Mouse (Mus musculus): ENCODE measurements at regions not wholly inside any gene's neighbourhood (a gene's known extent, or its start where the extent isn't known, plus 50 kb on each side); places are given as distances from the start of the nearest gene placed in this dataset.

DNA sequence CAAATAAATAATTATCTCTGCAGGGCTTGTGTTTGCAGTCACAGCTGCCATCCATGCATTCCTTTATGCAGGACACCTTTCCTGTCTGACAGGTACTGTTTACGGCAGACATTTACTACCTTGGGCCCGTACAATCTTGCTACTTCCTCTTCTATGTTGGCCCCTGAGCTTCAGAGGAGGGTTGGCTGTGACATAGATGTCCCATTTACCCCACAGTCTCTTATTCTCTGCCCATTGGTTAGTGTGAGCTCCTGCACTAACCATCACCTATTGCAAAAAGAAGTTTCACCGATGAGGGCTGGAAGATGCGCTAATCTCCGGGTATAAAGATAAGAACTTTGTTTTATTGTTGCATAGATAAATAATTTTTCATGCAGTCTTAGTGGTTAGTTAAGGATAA is 181.1 kb upstream of the Nr5a2 start:
- TF ChIP-seq CTCF (conservative IDR thresholded peaks at IDR 0.05 in 1 of 2, IDR thresholded peaks at IDR 0.05 in 1 of 2; ENCODE audit: low read depth in 2 of 2, low read length in 2 of 2) (no peak), MYC (IDR thresholded peaks at IDR 0.05; ENCODE audit: low read depth, low read length) (no peak), MAFK (IDR thresholded peaks at IDR 0.05; ENCODE audit: insufficient replicate concordance, low read length) (no peak), POLR2A (IDR thresholded peaks at IDR 0.05; ENCODE audit: low read depth, low read length) (no peak), USF1 (IDR thresholded peaks at IDR 0.05; ENCODE audit: low read depth, low read length) (no peak), POLR2AphosphoS2 (IDR thresholded peaks at IDR 0.05; ENCODE audit: low read depth, low read length) (no peak), TCF12 (IDR thresholded peaks at IDR 0.05; ENCODE audit: low read depth, low read length) (no peak), HCFC1 (IDR thresholded peaks at IDR 0.05; ENCODE audit: low read depth, low read length) (no peak)
